ENCODE assay signal across 10 mouse cellular contexts in the genomic region with DNA sequence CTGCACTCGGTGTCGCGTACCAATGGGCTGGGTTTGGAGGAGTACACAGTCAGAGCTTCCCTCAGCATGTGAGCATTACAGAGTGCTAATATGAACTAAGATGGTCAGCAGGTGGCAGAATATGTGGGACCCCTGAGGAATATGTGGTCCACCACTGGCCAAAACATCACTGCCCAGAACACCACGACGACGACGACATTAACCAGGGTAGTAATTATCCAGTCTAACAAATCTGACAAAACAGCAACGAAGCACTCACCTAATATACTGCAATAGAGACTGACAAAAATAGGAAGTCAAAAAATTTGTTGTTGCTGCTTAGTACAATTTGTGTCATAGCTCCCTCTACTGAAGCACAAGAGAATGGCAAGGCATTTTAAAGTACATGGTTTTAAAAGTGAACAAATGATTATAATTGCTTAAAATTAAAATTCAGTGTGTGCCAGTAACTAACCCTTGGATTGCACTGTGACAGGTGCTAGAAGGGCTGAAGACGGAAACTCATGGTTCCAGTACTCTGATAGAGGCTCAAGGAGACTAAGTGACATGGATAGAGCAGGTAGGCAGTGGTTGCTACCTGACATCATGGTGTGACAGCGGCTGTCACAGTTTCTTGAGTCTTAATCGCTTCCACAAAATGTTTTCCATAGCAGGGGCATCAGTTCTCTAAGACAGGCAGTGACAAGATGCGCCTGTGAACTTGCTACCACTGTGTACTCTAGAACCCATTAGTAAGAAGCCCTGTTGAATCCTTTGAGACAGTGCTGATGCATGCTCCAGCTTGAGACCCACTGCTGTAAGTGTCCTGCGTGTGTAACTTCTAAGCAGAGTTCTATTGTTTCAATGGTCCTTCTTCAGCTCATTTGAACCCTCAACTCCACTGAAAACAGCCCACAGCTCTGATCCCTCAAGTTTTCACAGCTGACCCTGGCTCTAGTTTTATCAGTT.
DNase-seq lines count a peak whose midpoint lies in the region; ATAC-seq lines count a peak whose summit lies in the region.
"Had no signal": no experiment of that assay in that cellular context is flagged by ENCODE, and none has a peak within 500 bp of the region (broad histone marks: within the 10 kb centered on the region; RNA-seq: fewer than 3 reads in every experiment).

No protein-coding gene starts in this region.

- no peak overlapping the region for H3K4me3 ChIP-seq in heart, embryonic 12.5 days
- H3K4me3 ChIP-seq: liver, embryonic 13.5 days; stomach, embryonic 15.5 days had no signal

- no peaks in the 10 kb centered on the region for H3K27me3 ChIP-seq in heart, embryonic 12.5 days (replicated peaks)
- H3K27me3 ChIP-seq: liver, embryonic 13.5 days; stomach, embryonic 15.5 days had no signal

- no peak overlapping the region for H3K9ac ChIP-seq in heart, embryonic 12.5 days
- H3K9ac ChIP-seq: liver, embryonic 13.5 days; stomach, embryonic 15.5 days had no signal

- peaks cover 22% of the 10 kb centered on the region for H3K36me3 ChIP-seq in heart, embryonic 12.5 days

- H3K27ac ChIP-seq in heart, embryonic 12.5 days (ENCODE audit: poor library complexity, severe bottlenecking) = no peak overlapping the region
- H3K27ac ChIP-seq: liver, embryonic 13.5 days; stomach, embryonic 15.5 days had no signal

- 83% methylated on average over 13 of the region's 13 CpGs for WGBS in heart, embryonic 12.5 days

- H3K4me2 ChIP-seq in heart, embryonic 12.5 days = no peak overlapping the region
- H3K4me2 ChIP-seq: liver, embryonic 13.5 days; stomach, embryonic 15.5 days had no signal

- H3K4me1 ChIP-seq in heart, embryonic 12.5 days (replicated peaks) = 0 out of 2 replicates have a peak, but pooled peaks cover 10% of the 10 kb centered on the region
- H3K4me1 ChIP-seq: liver, embryonic 13.5 days; stomach, embryonic 15.5 days had no signal

- no peak for DNase-seq in heart, postnatal 36 days
- DNase-seq in A20 (ENCODE audit: low read depth, low spot score) = peak; percentile 57
- peak; percentile 14 for DNase-seq in brain, adult 2 months (ENCODE audit: low read depth, low spot score)
- DNase-seq in left cerebral cortex, postnatal 36 days (ENCODE audit: low spot score in 2 of 2) = no peak
- DNase-seq: liver, embryonic 13.5 days had no signal

- H3K9me3 ChIP-seq in heart, embryonic 12.5 days (replicated peaks) = no peaks in the 10 kb centered on the region
- H3K9me3 ChIP-seq: liver, embryonic 13.5 days; stomach, embryonic 15.5 days had no signal

- ATAC-seq in heart, embryonic 12.5 days (ENCODE audit: insufficient number of reproducible peaks, low FRiP score) = peak; percentile 36; the same call in 1 of the 2 replicates
- ATAC-seq in inflammation-experienced regulatory T-cells, adult 6 months = peak; percentile 86
- no peak for ATAC-seq in monocyte, adult 5-6 weeks (replicated peaks; ENCODE audit: insufficient number of reproducible peaks, low FRiP score, low TSS enrichment, poor library complexity, severe bottlenecking)
- no peak for ATAC-seq in frontal cortex, adult (ENCODE audit: low TSS enrichment)

- intact Hi-C loops in heart, postnatal 36 days (cut with DNase I) = loop anchor here (1.0 to 5.0 kb wide), 3 partner anchors 146 to 381 kb away; no protein-coding TSS in a partner anchor
- intact Hi-C loops in left cerebral cortex, postnatal 36 days (cut with DNase I) = loop anchor here (5.0 kb wide), 1 partner anchor 381 kb away; no protein-coding TSS in a partner anchor

Comparison
In these comparisons a context has a peak if more than half of its experiments do, and no peak if none do; other contexts are left out.
1. ATAC-seq: peak in heart, embryonic 12.5 days (single experiment) and inflammation-experienced regulatory T-cells, adult 6 months (single experiment); none in monocyte, adult 5-6 weeks (single experiment) and frontal cortex, adult (single experiment).
2. DNase-seq: peak in A20 (single experiment) and brain, adult 2 months (single experiment); none in heart, postnatal 36 days (0 of 2) and left cerebral cortex, postnatal 36 days (0 of 2).